Mouse (Mus musculus) intestine, embryonic 16.5 days (tissue): Measurements from ENCODE around the gene Actr2. TPM values are rescaled to one million over a fixed set of nuclear protein-coding genes. Genes with fewer than 3 reads are reported as not detected.
"Not testable (repeated sequence)": the region's sequence is repeated elsewhere in the genome, so short reads cannot be mapped to it uniquely, and the experiment has no call there.

ENCODE experiments used
- ATAC-seq: fragments of 200-750 bp; cut with Nextera tagmentation; 2 replicates; pipeline ENCODE4 v1.8.0; 2017; ENCODE audit warnings: moderate TSS enrichment, moderate library complexity
- H3K27ac ChIP-seq: fragments of 300-500 bp; sonication (generic); 2 replicates; pipeline ENCODE4 v1.5.1; 2014; ENCODE audit warnings: mild to moderate bottlenecking, low read length
- H3K27me3 ChIP-seq: fragments of 300-500 bp; sonication (generic); replicated peaks from 2 replicates; pipeline ENCODE4 v1.6.1; 2014; ENCODE audit warnings: low read length, control low read depth, mixed read lengths; ENCODE audit not compliant: control insufficient read depth, insufficient read depth
- H3K36me3 ChIP-seq: fragments of 300-500 bp; sonication (generic); 2 replicates; pipeline ENCODE4 v1.6.1; 2014; ENCODE audit warnings: low read length, control low read depth; ENCODE audit not compliant: control insufficient read depth, insufficient read depth
- H3K4me1 ChIP-seq: fragments of 300-500 bp; sonication (generic); 2 replicates; pipeline ENCODE4 v1.6.1; 2014; ENCODE audit warnings: low read length, control low read depth, mixed read lengths; ENCODE audit not compliant: control insufficient read depth, insufficient read depth
- H3K4me2 ChIP-seq: fragments of 300-500 bp; sonication (generic); 2 replicates; pipeline ENCODE4 v1.6.1; 2014; ENCODE audit warnings: low read depth, low read length, control low read depth
- H3K4me3 ChIP-seq: fragments of 300-500 bp; sonication (generic); 2 replicates; pipeline ENCODE4 v1.5.1; 2014; ENCODE audit warnings: mild to moderate bottlenecking, low read length
- H3K9ac ChIP-seq: fragments of 300-500 bp; sonication (generic); 2 replicates; pipeline ENCODE4 v1.6.1; 2014; ENCODE audit warnings: low read depth, low read length
- H3K9me3 ChIP-seq: fragments of 300-500 bp; sonication (generic); 2 replicates; pipeline ENCODE4 v1.6.1; 2016; ENCODE audit warnings: low read length, control low read depth; ENCODE audit not compliant: control insufficient read depth
- WGBS: fragments of 180-500 bp; shearing (Covaris S2); extraction: QIAGEN DNeasy Blood & Tissue Kit; methylation state at CpG from one replicate; pipeline ENCODE4 v1.1.7; 2014; 5-methylcytosine and 5-hydroxymethylcytosine counted together
- polyA plus RNA-seq: library from polyadenylated mRNA; unstranded; fragments of >200 nt; fragmentation: Nextera tagmentation; extraction: Ambion mirVana; gene quantifications from 2 replicates; pipeline ENCODE4 v1.2.1, GENCODE M21; 2015

Gene Actr2
- polyA plus RNA-seq, 1 experiment from 2014 or later, result 113 TPM

- 84% methylated on average over 9 of the region's 9 CpGs for WGBS
- not testable (repeated sequence) for H3K9ac ChIP-seq, H3K27ac ChIP-seq, H3K4me2 ChIP-seq, H3K4me3 ChIP-seq, H3K4me1 ChIP-seq, ATAC-seq, H3K27me3 ChIP-seq, H3K9me3 ChIP-seq
- peaks cover 14% of the 10 kb centered on the region for H3K36me3 ChIP-seq
These were observed 49.9 kb downstream of the Actr2 start for GRCm38 (mm10) chr11:20062801-20063200.

- ATAC-seq, result no peak
- H3K9me3 ChIP-seq, result no peaks in the 10 kb centered on the region
- no peaks in the 10 kb centered on the region for H3K27me3 ChIP-seq
- H3K36me3 ChIP-seq, result peaks cover 8% of the 10 kb centered on the region
- H3K4me3 ChIP-seq, result no peak overlapping the region
- no peak overlapping the region for H3K4me2 ChIP-seq
- H3K4me1 ChIP-seq, result no peaks in the 10 kb centered on the region
- 92% methylated on average over 3 of the region's 3 CpGs for WGBS
- no peak overlapping the region for H3K27ac ChIP-seq
- no peak overlapping the region for H3K9ac ChIP-seq
These were observed 53.0 kb downstream of the Actr2 start for GRCm38 (mm10) chr11:20059736-20060135.

GRCm38 (mm10) chr11:20057429-20057828, 55.3 kb downstream of the Actr2 start:
- Histone ChIP-seq H3K9ac (no peak overlapping the region), H3K4me1 (no peaks in the 10 kb centered on the region), H3K9me3 (no peaks in the 10 kb centered on the region), H3K4me2 (no peak overlapping the region), H3K27me3 (no peaks in the 10 kb centered on the region), H3K36me3 (peaks cover 7% of the 10 kb centered on the region), H3K4me3 (no peak overlapping the region), H3K27ac (no peak overlapping the region)
- 83% methylated on average over 2 of the region's 2 CpGs for WGBS
- no peak for ATAC-seq

GRCm38 (mm10) chr11:20056168-20056567, 56.5 kb downstream of the Actr2 start:
- Histone ChIP-seq H3K4me1 (no peaks in the 10 kb centered on the region), H3K27me3 (no peaks in the 10 kb centered on the region), H3K9me3 (no peaks in the 10 kb centered on the region), H3K4me3 (no peak overlapping the region), H3K9ac (no peak overlapping the region), H3K36me3 (peaks cover 7% of the 10 kb centered on the region), H3K27ac (no peak overlapping the region), H3K4me2 (no peak overlapping the region)
- no peak for ATAC-seq
- 96% methylated on average over 1 of the region's 1 CpGs for WGBS

GRCm38 (mm10) chr11:20054617-20055016, 58.1 kb downstream of the Actr2 start:
- Histone ChIP-seq H3K4me2 (no peak overlapping the region), H3K27me3 (no peaks in the 10 kb centered on the region), H3K9ac (no peak overlapping the region), H3K4me1 (no peaks in the 10 kb centered on the region), H3K9me3 (no peaks in the 10 kb centered on the region), H3K4me3 (no peak overlapping the region), H3K36me3 (peaks cover 7% of the 10 kb centered on the region), H3K27ac (no peak overlapping the region)
- ATAC-seq, result no peak
- WGBS, result 48% methylated on average over 5 of the region's 5 CpGs

GRCm38 (mm10) chr11:20053951-20054350, 58.8 kb downstream of the Actr2 start:
- H3K36me3 ChIP-seq, result peaks cover 2% of the 10 kb centered on the region
- H3K4me3 ChIP-seq, result no peak overlapping the region
- H3K27ac ChIP-seq, result no peak overlapping the region
- no peaks in the 10 kb centered on the region for H3K4me1 ChIP-seq
- no peak overlapping the region for H3K9ac ChIP-seq
- WGBS, result 81% methylated on average over 3 of the region's 3 CpGs
- no peaks in the 10 kb centered on the region for H3K27me3 ChIP-seq
- no peak overlapping the region for H3K4me2 ChIP-seq
- H3K9me3 ChIP-seq, result no peaks in the 10 kb centered on the region
- ATAC-seq, result no peak

- no peaks in the 10 kb centered on the region for H3K27me3 ChIP-seq
- H3K27ac ChIP-seq, result no peak overlapping the region
- no peak for ATAC-seq
- WGBS, result 57% methylated on average over 13 of the region's 13 CpGs
- H3K9ac ChIP-seq, result no peak overlapping the region
- H3K36me3 ChIP-seq, result no peaks in the 10 kb centered on the region; the same call in 1 of the 2 replicates
- H3K4me2 ChIP-seq, result no peak overlapping the region
- no peak overlapping the region for H3K4me3 ChIP-seq
- no peaks in the 10 kb centered on the region for H3K4me1 ChIP-seq
- no peaks in the 10 kb centered on the region for H3K9me3 ChIP-seq
These were observed 59.7 kb downstream of the Actr2 start for GRCm38 (mm10) chr11:20052814-20053536.

GRCm38 (mm10) chr11:20045586-20045985, 67.1 kb downstream of the Actr2 start:
- H3K27me3 ChIP-seq, result no peaks in the 10 kb centered on the region
- ATAC-seq, result no peak
- no peaks in the 10 kb centered on the region for H3K9me3 ChIP-seq
- no peak overlapping the region for H3K27ac ChIP-seq
- no peak overlapping the region for H3K4me3 ChIP-seq
- H3K4me1 ChIP-seq, result peaks cover 8% of the 10 kb centered on the region
- no peaks in the 10 kb centered on the region for H3K36me3 ChIP-seq
- no peak overlapping the region for H3K4me2 ChIP-seq
- no peak overlapping the region for H3K9ac ChIP-seq
- WGBS, result 71% methylated on average over 3 of the region's 3 CpGs

- Histone ChIP-seq H3K27me3 (no peaks in the 10 kb centered on the region), H3K9me3 (no peaks in the 10 kb centered on the region), H3K4me3 (no peak overlapping the region), H3K36me3 (no peaks in the 10 kb centered on the region), H3K27ac (no peak overlapping the region), H3K9ac (no peak overlapping the region), H3K4me1 (peaks cover 8% of the 10 kb centered on the region), H3K4me2 (no peak overlapping the region)
- ATAC-seq, result no peak
- WGBS, result 79% methylated on average over 4 of the region's 4 CpGs
These were observed 69.5 kb downstream of the Actr2 start for GRCm38 (mm10) chr11:20043256-20043655.

- WGBS, result 75% methylated on average over 4 of the region's 4 CpGs
- no peaks in the 10 kb centered on the region for H3K27me3 ChIP-seq
- no peak overlapping the region for H3K4me3 ChIP-seq
- no peaks in the 10 kb centered on the region for H3K9me3 ChIP-seq
- H3K9ac ChIP-seq, result no peak overlapping the region
- no peak overlapping the region for H3K4me2 ChIP-seq
- no peak overlapping the region for H3K27ac ChIP-seq
- H3K4me1 ChIP-seq, result peaks cover 8% of the 10 kb centered on the region
- H3K36me3 ChIP-seq, result no peaks in the 10 kb centered on the region
- ATAC-seq, result no peak
These were observed 70.6 kb downstream of the Actr2 start for GRCm38 (mm10) chr11:20042106-20042505.
